In genomic region chr3:132897390-132897789, GRCm38 (mm10) we compare ENCODE assay signal across 26 mouse cellular contexts. TPM values are rescaled to one million over a fixed set of nuclear protein-coding genes. Genes with fewer than 3 reads are reported as not detected.
"Had no signal": no experiment of that assay in that cellular context is flagged by ENCODE, and none has a peak within 500 bp of the region (broad histone marks: within the 10 kb centered on the region; RNA-seq: fewer than 3 reads in every experiment).

No protein-coding gene starts in this region.

- H3K4me2 ChIP-seq: heart, embryonic 12.5 days; hindbrain, embryonic 14.5 days; intestine, embryonic 15.5 days; limb, embryonic 12.5 days; liver, embryonic 11.5 days; liver, embryonic 13.5 days; liver, embryonic 15.5 days had no signal

- H3K36me3 ChIP-seq: heart, embryonic 10.5 days; heart, embryonic 12.5 days; hindbrain, embryonic 10.5 days; intestine, embryonic 15.5 days; limb, embryonic 10.5 days; limb, embryonic 12.5 days; liver, embryonic 13.5 days; liver, embryonic 15.5 days had no signal

- H3K27ac ChIP-seq: gastrocnemius, adult 2 months; heart, adult 2 months; heart, embryonic 10.5 days; hindbrain, embryonic 10.5 days; hindbrain, embryonic 14.5 days; intestine, embryonic 15.5 days; left cerebral cortex, adult 2 months; limb, embryonic 10.5 days; limb, embryonic 12.5 days; liver, embryonic 13.5 days; liver, embryonic 15.5 days had no signal

- DNase-seq: gastrocnemius, adult 2 months; gastrocnemius, postnatal 10 days; gastrocnemius, postnatal 25 days; heart, adult 2 months; heart, postnatal 10 days; heart, postnatal 4 days; kidney, adult 18-20 months; kidney, adult 8-10 months; kidney, postnatal 10 days; kidney, postnatal 25 days; kidney, postnatal 4 days; liver; liver, embryonic 13.5 days had no signal

- H3K27me3 ChIP-seq: heart, embryonic 12.5 days; intestine, embryonic 15.5 days; limb, embryonic 12.5 days; liver, embryonic 13.5 days; liver, embryonic 15.5 days had no signal

- ATAC-seq: inflammation-experienced regulatory T-cells, adult 6 months; intestine, embryonic 15.5 days; intestine, postnatal 0 days had no signal

- H3K9ac ChIP-seq: heart, embryonic 12.5 days; hindbrain, embryonic 14.5 days; intestine, embryonic 15.5 days; limb, embryonic 12.5 days; liver, embryonic 13.5 days; liver, embryonic 15.5 days had no signal

- H3K9me3 ChIP-seq: heart, embryonic 10.5 days; heart, embryonic 12.5 days; hindbrain, embryonic 10.5 days; intestine, embryonic 15.5 days; limb, embryonic 10.5 days; limb, embryonic 12.5 days; liver, embryonic 13.5 days; liver, embryonic 15.5 days had no signal

- H3K4me1 ChIP-seq: heart, embryonic 10.5 days; hindbrain, embryonic 10.5 days; intestine, embryonic 15.5 days; limb, embryonic 12.5 days; liver, embryonic 13.5 days; liver, embryonic 15.5 days had no signal

- H3K4me3 ChIP-seq: gastrocnemius, adult 2 months; heart, adult 2 months; heart, embryonic 10.5 days; heart, embryonic 12.5 days; hindbrain, embryonic 10.5 days; intestine, embryonic 15.5 days; left cerebral cortex, adult 2 months; limb, embryonic 10.5 days; limb, embryonic 12.5 days; liver, embryonic 13.5 days; liver, embryonic 15.5 days had no signal

RNA-seq across cellular contexts. Expression of gene Npnt, which starts 52.7 kb away (rescaled TPM):
- total RNA-seq: granulocyte monocyte progenitor cell, adult 5-6 weeks had no signal
